Mouse (Mus musculus) spleen, adult 2 months (tissue): ENCODE data around the gene Prpf39.

Experiments used
- CTCF ChIP-seq: fragments of 200-500 bp; IDR thresholded peaks from 2 replicates; pipeline ENCODE4 v1.5.1; 2011; ENCODE audit warnings: mild to moderate bottlenecking, inconsistent platforms; ENCODE audit not compliant: insufficient read depth, insufficient read length, insufficient replicate concordance; ENCODE audit errors: extremely low read depth
- POLR2A ChIP-seq: fragments of 200-500 bp; IDR thresholded peaks from 2 replicates; pipeline ENCODE4 v1.6.1; 2011; ENCODE audit warnings: low read depth, low read length, inconsistent platforms

GRCm38 (mm10) chr12:65074651-65075050 is 38.5 kb downstream of the Prpf39 start:
- no peak for TF ChIP-seq CTCF
- no peak for TF ChIP-seq POLR2A
